Mouse (Mus musculus): Measurements from ENCODE around the gene Gm21974.
"Not testable (repeated sequence)": the region's sequence is repeated elsewhere in the genome, so short reads cannot be mapped to it uniquely, and the experiment has no call there.

Gene Gm21974

DNA sequence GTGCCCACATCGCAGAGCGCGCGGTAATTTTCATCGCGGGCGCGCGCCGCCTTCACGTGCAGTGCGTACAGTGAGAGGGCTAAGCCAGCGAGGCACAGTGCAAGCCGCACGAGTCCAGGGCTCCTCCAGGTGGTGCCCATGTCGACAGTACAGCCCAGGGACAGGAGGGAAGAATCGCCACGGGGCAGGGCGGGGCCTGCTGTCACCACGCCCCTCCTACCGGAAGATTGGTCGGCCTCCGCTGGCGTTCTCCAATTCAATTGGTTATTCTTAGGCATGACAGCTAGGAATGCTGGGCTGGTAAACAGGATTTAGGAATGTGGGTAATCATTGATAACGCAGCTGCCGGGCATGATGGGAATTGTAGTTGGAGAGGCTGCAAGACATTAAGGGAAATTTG is at the start of gene Gm21974, which contains the start of gene Vkorc1:
TSS of gene Gm21974 (minus strand) at position 13 of the 400 bp plus-strand sequence.
TSS of gene Vkorc1 (minus strand) at position 176 of the 400 bp plus-strand sequence.
- DNase-seq (ENCODE audit: low spot score in 2 of 2), result peak; percentile 92 to 96

DNA sequence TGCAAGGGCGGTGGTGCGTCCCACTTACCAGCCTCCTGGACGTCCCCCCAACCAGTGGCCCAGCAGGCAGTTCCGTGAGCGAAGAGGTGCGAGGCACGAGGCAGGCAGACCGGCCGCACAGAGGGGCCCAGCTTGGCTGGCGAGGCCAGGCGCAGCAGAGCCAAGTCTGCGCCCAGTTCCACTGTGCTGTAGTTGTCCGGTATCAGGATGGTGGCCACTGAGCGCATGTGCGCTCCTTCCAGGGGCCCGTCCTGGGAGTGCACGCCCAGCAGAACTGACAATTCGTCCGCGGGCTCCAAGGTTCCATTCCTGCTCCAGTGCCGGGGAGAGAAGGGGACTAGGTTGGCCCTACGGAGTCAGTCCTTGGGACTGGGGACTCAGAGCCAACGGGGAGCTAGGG is 49.4 kb upstream of the Gm21974 start:
- no peak for DNase-seq (ENCODE audit: low spot score in 2 of 2)

DNA sequence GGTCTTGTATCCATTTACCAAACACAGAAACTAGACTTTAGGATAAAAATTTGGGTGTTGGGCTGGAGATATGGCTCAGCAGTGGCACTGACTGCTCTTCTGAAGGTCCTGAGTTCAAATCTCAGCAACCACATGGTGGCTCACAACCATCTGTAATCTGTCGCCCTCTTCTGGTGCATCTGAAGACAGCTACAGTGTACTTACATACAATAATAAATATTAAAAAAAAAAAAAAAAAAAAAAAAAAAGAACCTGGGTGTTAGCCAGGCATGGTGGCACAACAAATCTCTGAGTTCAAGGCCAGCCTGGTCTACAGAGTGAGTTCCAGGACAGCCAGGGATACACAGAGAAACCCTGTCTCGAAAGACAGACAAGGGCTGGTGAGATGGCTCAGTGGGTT is 46.8 kb upstream of the Gm21974 start:
- DNase-seq (ENCODE audit: low spot score in 2 of 2), result not testable (repeated sequence)

DNA sequence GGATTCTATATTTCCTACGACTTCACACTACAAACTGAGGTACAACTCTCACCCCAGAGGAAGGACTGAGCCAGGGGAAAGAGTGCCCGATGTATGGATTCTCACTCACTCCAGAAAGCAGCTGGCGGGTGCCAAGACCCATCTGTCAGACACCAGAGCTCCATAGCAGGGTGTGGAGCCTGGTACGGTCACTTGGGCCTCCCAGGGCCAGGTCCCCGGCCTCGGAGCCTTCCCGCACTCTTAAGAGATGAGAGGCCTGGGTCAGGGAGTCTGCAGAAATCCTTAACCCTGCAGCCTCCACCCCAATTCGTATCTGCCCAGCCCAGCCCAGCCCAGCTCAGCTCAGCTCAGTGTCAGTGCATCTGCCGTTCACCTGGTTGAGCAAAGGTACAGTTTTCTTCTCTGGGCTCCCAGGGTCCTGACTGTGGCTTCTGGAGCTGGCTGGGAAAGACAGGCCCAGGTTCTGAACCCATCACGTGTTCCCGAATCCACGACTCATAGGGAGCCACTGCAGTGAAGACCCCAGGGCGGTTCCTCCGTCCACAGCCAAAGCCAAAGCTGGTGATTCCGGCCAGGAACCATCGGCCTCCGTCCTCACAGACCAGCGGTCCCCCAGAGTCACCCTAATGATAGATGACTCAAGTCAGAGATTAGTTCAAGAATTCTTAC is 41.1 kb upstream of the Gm21974 start:
- DNase-seq (ENCODE audit: low spot score in 2 of 2), result no peak

DNA sequence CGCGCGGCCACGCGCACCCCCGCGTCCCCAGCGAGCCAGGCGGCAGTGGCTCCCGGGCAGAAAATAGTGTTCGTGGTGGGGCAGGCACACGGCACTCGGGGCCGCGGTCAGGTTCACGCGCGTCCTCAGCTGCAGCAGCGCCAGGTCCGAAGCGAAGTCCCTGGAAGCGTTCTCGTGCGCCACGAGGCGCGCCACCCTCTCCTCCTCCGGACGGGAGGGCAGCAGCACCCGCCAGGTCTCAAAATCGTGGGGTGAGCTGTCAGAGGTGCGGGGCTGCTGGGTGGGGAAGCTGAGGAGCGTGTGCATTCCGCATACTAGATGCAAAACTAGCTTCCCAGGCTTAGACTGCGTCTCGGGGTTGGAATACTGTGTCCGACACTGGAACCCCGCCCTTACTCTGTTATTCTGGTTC is 40.5 kb upstream of the Gm21974 start:
- no peak for DNase-seq (ENCODE audit: low spot score in 2 of 2)

DNA sequence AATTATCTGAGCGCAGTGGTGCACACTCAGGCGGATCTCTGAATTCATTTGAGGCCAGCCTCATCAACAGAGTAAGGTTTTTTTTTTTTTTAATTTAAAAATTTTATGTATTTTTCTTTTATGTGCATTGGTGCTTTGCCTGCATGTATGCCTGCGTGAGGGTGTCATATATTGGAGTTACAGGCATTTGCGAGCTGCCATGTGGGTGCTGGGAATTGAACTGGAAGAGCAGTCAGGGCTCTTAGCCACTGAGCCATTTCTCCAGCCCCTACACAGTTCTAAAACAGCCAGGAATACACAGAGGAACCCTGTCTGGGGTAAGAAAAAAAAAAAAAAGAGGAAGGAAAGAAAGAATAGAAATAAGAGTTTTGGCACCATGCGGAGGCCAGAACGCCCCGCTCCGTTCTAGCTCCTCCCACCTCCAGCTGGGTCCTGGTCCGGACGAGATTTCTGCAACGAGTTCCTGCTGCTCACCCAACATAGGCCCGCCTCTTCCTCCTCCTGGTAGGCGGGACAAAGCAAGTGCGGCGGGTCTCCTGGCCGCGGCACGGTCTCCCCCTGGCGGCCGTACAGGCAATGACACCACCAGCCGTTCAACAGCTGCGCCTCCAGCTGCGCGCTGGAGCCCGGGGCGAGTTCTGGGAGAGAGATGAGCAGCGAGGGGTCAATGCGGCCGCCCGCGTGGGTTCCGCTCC is 39.9 kb upstream of the Gm21974 start:
- peak; percentile 88 to 96 for DNase-seq (ENCODE audit: low spot score in 2 of 2)

DNA sequence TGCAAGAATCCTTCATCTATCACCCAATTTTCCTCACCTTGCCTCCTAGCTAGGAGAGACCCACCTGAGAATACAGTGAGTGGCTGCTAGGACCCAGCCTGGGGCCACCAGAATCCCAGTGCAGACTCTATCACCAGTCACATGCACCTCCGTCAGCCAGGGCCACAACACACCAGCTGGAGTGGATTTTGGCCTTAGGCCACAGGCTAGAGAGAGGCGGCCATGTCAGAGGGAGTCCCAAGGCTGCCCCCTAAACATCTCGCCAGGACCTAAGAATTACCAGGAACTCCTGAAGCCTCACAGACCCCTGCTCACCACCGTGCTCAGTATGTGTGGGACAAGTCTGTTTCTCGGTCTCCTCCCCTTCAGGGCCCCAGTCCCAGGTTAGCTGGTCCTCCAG is 38.8 kb upstream of the Gm21974 start:
- DNase-seq (ENCODE audit: low spot score in 2 of 2), result no peak

DNA sequence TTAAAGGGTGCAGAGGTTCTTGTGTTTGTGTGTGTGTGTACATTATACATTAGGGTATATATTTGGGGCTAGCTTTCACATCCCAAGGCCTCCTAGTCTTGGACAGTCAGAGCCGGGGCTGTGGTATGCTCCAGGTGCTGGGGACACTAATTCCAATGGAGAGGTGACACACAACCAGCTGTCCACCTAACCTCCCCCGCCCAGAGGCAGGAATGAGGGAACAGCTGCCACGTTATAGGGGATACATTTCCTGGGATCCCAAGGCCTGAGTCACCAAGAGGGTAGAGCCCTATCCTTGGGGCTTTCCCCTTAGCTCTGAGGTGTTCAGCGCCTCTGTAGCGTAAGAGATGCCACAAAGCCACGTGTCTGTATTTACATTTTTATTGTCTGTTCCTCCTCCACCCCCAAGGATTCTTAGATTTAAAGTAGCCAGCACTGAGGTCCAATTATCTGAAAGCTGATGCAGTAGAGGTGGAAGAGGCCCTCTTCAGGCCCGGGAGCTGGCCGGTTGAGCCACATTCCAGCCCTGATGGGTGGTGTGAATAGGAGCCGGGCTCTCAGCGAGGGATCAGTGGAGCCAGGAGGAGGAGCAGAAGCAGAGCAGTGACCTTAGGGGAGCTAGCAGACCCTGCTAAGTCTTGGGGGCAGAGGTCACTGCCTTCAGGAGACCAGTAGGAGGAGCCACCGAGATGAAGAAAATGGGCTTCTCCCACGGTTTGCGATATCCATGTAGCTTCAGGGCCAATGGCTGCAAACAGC is 37.2 kb upstream of the Gm21974 start:
- DNase-seq (ENCODE audit: low spot score in 2 of 2), result no peak

DNA sequence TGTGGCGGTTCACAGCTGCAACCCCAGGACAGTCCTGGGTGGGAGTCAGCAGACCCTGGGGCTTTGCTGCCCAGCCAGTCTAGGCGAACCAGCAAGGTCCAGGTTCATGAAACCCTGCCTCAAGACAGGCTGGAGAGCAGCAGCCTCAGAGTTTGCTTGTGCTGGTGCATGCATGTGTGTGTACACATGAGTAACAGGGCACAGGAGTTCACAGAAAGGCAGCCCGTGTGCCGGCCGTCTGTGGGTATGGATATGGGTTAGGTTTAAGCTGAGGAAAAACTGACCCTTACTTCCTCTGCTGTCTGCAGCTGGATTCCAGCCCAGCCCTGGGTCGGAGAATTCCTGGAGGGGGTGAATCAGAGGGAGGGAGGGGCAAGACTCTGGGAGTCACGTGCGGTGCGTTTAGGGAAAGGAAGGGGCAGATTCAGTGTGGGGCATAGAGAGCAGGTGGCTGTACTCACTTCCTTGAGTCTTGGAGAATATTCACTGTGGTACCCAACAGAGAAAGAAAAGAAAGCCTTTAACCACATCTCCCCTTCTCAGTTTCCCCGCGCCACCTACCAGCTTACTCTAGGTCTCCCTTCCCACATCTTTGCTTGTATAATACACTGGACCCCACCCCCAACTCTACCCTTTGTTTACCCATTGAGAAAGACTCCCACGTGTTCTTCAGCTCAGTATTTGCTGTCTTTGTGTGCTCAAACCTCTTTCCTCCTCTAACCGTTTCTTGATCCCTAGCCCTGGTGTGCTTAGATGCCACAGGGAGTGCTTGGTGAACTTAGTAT is 36.3 kb upstream of the Gm21974 start:
- DNase-seq (ENCODE audit: low spot score in 2 of 2), result no peak

DNA sequence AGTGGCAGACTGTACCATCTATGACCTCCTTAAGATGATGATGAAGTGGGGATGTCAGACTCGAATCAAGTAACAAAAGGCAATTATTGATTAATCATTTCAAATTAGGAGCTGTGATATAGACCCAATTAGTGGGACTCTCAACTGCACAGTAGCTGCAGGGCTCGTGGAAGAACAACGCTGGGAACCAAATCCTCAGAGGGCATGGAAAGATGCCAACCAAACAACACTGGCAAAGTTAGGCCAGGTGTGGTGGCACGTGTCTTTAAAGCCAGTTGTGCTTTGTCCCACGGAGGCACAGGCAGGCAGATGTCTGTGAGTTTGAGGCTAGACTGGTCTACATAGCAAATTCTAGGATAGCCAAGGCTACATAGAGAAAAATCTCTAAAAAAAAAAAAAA is 35.4 kb upstream of the Gm21974 start:
- no peak for DNase-seq (ENCODE audit: low spot score in 2 of 2)

DNA sequence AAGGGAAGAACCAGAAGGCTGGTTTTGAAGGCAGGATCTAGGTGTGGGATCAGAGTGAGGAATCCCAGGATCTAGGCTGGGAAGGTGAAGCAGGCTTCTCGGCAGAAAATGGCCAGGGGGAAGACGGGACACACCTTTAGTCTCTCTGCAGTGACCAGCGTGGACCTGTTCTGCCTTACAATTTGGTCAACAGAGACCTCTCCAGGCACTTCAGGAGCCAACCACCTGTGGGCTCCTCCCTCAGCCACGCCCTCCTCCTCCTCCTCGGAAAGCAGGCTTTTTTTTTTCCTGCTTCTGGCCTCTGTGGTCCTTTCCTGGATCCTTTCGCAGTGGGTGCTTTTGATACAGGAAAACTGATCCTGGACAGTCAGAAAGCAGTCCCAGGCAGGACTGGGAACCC is 34.7 kb upstream of the Gm21974 start, which contains the start of gene Prss8:
TSS of gene Prss8 (minus strand) at position 182 of the 400 bp plus-strand sequence.
- no peak for DNase-seq (ENCODE audit: low spot score in 2 of 2)

DNA sequence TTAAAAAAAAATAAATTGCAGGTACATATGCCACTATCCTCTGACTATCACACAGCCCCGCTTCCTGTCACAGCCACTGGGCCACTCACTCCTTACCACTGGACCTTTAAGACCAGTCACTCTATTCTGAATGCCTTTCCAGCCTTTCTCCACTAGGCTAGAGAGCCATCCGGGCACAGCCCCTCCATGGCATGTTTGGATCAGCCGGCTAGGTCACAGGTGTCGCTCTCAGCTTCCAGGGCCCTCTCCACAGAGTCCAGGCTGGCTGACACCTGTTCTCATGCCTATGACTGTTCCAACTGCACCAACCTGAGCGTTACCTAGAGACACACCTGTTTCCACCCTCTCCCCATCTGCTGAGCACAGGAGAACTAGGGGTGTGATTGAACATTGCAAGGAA is 33.3 kb upstream of the Gm21974 start:
- DNase-seq (ENCODE audit: low spot score in 2 of 2), result no peak

DNA sequence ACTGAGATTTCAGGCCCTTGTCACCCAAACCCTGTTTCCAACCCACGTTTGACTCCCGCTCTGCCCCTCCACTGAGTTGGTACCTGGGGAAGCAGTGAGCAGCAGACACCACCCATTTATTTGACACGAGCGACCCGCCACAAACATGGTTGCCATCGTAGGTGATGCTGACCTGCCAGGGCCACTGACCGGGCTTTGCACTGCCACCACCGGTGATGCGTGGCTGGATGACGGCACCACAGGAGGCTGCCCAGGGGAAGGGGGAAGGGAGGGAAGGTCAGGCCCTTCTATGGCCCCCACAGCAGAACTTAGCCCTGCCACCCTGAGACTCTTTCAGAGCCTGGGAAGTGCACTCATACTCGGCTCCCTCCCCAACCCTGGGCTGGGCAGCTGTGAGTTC is 32.5 kb upstream of the Gm21974 start:
- DNase-seq (ENCODE audit: low spot score in 2 of 2), result no peak

DNA sequence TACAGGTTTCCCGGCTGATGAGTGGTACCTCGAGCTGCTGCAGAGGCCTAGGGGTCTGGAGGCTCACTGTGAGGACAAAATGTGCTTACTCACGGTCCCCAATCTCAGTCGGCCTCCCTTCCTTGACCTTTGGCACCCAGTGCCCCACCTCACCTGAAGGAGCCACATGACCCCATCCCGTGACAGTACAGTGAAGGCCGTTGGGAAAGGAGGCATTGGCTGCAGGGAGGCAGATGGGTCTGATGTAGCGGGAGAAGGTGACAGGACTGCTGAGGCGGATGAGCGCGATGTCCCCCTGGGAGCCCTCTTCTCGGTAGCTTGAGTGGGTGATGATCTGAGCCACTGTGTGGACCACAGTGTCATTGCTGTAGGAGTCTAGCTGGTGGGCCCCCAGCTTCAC is 31.6 kb upstream of the Gm21974 start:
- no peak for DNase-seq (ENCODE audit: low spot score in 2 of 2)

DNA sequence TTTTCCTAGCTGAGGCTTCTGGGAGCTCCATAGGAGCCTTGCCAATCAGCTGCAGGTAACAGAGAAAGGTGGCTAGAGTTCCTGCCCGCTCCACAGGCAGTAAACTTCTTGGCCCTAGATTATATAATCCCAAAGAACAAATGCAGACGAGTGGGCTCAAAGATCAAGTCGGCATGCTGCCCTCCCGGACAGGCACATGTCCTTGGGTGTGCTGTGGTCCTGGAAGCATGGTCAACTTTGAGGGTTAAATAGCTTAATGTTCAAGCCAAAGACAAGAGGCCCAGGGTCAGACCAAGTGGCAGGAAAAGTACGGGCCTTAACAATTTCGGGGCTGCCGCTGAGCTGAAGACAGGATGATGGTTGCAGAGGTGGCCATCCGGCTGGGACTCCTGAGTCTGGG is 30.8 kb upstream of the Gm21974 start:
- no peak for DNase-seq (ENCODE audit: low spot score in 2 of 2)

DNA sequence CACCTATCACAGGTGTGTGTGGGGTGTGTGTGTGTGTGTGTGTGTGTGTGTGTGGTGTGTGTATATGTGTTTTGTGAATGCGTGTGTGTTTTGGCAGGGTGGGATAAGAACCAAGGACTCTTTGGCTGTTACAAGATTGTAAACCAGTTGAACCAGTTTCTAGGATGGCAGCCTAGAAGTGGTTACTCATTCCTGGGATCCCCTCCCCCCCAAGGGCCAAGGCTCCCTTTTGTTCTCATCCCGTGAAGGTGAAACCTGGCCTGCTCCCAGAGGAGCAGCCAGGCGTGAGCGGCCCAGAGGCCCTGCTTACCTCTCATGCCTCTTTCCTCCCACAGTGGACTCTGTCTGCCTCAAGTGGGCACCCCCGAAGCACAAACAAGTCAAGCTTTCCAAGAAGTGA is 30.0 kb upstream of the Gm21974 start:
- DNase-seq (ENCODE audit: low spot score in 2 of 2), result no peak

DNA sequence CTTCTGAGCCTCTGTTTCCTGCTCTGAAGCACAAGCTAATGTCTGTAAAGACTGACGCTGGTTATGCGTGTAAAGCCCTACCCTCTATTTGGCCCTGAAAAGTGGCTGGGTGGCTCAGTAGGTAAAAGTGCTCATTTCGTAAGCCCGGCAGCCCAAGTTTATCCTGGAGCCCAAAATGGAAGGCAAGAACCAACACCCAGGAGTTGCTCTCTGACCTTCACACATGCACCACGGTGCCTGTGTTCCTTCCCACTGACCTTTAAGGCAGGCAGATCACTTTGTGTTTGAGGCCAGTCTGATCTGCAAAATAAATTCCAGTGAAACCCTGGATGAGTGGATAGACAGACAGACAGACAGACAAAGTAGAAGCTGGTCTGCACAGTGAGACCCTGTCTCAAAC is 28.5 kb upstream of the Gm21974 start:
- no peak for DNase-seq (ENCODE audit: low spot score in 2 of 2)

DNA sequence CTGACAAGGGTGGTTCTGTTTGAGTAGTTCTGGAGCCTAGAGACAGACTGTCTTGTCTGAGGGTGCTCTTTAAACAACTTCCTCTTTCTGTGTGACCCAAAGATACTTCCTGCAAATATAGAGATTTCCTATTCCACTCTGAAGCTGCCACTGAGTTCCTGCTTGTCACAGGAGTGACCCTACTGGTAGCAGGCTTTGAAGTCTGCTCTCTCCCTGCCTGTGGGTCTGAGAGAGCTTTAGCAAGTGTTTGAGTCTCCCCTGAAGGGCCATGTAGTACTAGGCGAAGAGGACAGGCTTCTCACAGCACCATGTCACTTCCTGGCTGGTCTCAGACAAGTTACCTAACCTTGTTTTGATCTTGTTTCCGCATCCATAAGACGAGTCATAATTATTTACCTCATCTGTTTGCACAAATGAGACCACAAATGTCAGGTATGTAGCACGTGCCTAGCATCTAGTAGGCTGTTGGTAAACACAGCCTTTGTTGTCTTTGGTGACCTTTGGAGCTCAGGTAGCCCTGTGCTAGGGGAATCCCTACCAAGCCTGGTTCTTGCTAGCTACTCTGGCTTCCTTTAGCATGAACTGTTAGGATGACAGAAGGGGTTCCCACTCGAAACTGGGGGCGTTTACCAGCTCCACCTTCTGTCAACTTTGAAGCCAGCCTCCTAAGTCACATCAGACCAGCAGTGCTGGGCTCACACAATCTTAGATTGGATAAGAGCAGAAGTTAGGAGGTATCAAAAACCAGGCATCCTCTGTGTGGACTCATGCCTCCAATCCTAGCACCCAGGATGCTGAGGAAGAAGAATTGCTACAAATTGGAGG is 27.4 kb upstream of the Gm21974 start:
- DNase-seq (ENCODE audit: low spot score in 2 of 2), result no peak

DNA sequence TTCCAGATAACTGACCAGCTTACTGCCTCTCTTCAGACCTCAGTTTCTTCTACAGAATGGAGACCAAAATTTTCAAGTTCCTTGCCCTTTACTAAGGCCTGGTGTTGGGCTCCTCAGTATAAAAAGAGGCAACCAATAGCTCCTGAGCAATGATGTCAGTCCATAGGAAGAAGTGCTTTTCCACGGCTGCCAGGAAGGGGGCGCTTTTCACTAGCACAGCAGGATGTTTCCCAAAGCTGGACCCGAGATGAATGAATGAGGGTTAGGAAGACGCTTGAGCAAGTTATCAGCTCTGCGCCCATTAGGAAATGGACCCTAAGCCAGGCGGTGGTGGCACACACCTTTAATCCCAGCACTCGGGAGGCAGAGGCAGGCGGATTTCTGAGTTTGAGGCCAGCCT is 26.3 kb upstream of the Gm21974 start:
- DNase-seq (ENCODE audit: low spot score in 2 of 2), result no peak

DNA sequence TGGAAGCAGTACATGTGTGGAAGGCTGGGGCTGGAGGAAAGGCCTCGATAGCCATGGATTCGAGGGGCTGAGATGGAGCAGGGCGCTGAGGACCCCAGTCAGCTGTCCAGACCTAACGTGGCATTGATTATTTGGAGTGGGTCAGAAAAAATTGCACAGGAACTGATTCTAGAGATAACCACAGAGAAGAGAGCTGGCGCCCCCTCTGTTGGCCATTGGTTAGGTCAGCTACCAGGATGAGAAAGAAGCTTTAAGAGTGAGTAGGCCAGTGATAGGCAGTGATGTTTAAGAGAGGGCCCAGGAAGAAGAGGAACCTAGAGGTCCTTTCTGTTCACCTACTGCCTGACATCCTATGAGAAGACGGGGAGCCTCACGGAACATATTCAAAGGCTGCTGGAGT is 24.0 kb upstream of the Gm21974 start:
- no peak for DNase-seq (ENCODE audit: low spot score in 2 of 2)

DNA sequence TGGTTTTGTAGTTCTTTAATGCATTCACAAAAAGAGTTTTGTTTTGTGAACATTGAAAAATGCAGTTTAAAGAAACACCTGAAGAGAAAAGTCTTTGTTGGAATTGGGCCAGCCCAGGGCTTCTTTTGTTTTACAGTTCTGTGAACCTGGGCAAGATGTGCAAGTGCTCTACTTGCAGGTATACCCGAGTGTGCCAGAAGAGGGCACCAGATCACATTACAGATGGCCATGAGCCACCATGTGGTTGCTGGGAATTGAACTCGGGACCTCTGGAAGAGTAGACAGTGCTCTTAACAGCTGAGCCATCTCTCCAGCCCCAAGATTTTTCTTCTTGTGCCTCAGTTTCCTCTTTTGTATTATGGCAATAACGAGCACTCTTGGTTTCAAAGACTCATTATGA is 22.9 kb upstream of the Gm21974 start:
- DNase-seq (ENCODE audit: low spot score in 2 of 2), result no peak

Data from left cerebral cortex, adult 9 months (tissue).